Mouse (Mus musculus): ENCODE data around the gene F2rl2.

- no peak for TF ChIP-seq POLR2A (IDR thresholded peaks at IDR 0.05; ENCODE audit: low read depth, low read length)
- no peak for TF ChIP-seq CTCF (IDR thresholded peaks at IDR 0.05; ENCODE audit: extremely low read depth, insufficient read depth, insufficient read length, insufficient replicate concordance)
Measured at GRCm38 (mm10) chr13:95667260-95667659, 29.4 kb upstream of the F2rl2 start.
